Mouse (Mus musculus) gastrocnemius, adult 2 months (tissue): ENCODE measurements at regions not wholly inside any gene's neighbourhood (a gene's known extent, or its start where the extent isn't known, plus 50 kb on each side); places are given as distances from the start of the nearest gene placed in this dataset.
"Not testable (repeated sequence)": the region's sequence is repeated elsewhere in the genome, so short reads cannot be mapped to it uniquely, and the experiment has no call there.

Experiments
- DNase-seq: peaks from one replicate; pipeline ENCODE4 v3.0.0; 2022
- H3K27ac ChIP-seq: fragments of 200-600 bp; 2 replicates; pipeline ENCODE4 v1.8.1; 2022; ENCODE audit warnings: mild to moderate bottlenecking
- H3K4me3 ChIP-seq: fragments of 200-600 bp; 2 replicates; pipeline ENCODE4 v1.8.1; 2022; ENCODE audit warnings: mild to moderate bottlenecking, moderate library complexity
- CTCF ChIP-seq: fragments of 200-600 bp; IDR thresholded peaks from 2 replicates; pipeline ENCODE4 v1.8.1; 2022; ENCODE audit warnings: antibody characterized with exemption, mild to moderate bottlenecking, moderate library complexity
- intact Hi-C: fragments of 180-260 bp; cut with DNase I; formaldehyde crosslinking; loops from one replicate; pipeline ENCODE4 v1.15.1; 2025

- Histone ChIP-seq H3K4me3 (no peak overlapping the region), H3K27ac (no peak overlapping the region)
- no peak for DNase-seq
- no peak for TF ChIP-seq CTCF
- intact Hi-C loops, result no loop called here
These were observed 455.6 kb downstream of the Cbln4 start for GRCm38 (mm10) chr2:171587635-171588034.

GRCm38 (mm10) chr2:171586853-171587220 lies 456.4 kb downstream of the Cbln4 start:
- DNase-seq, result no peak
- Histone ChIP-seq H3K4me3 (no peak overlapping the region), H3K27ac (no peak overlapping the region)
- TF ChIP-seq CTCF, result no peak
- intact Hi-C loops, result no loop called here

- no peak for DNase-seq
- no peak for TF ChIP-seq CTCF
- intact Hi-C loops, result no loop called here
- Histone ChIP-seq H3K27ac (no peak overlapping the region), H3K4me3 (no peak overlapping the region)
These were observed 456.9 kb downstream of the Cbln4 start for GRCm38 (mm10) chr2:171586217-171586852.

- TF ChIP-seq CTCF, result no peak
- no peak for DNase-seq
- H3K4me3 ChIP-seq, result no peak overlapping the region
- no peak overlapping the region for H3K27ac ChIP-seq
- intact Hi-C loops, result no loop called here
These were observed 468.9 kb downstream of the Cbln4 start for GRCm38 (mm10) chr2:171574360-171574759.

- TF ChIP-seq CTCF, result no peak
- intact Hi-C loops, result no loop called here
- Histone ChIP-seq H3K4me3 (no peak overlapping the region), H3K27ac (no peak overlapping the region)
- DNase-seq, result no peak
These were observed 480.6 kb downstream of the Cbln4 start for GRCm38 (mm10) chr2:171562656-171563055.

GRCm38 (mm10) chr2:171542768-171543167 lies 500.5 kb downstream of the Cbln4 start:
- DNase-seq, intact Hi-C loops, H3K4me3 ChIP-seq, H3K27ac ChIP-seq: not testable (repeated sequence)

- no peak overlapping the region for H3K4me3 ChIP-seq
- H3K27ac ChIP-seq, result no peak overlapping the region
- DNase-seq, result no peak
- TF ChIP-seq CTCF, result no peak
- intact Hi-C loops, result no loop called here
These were observed 528.4 kb downstream of the Cbln4 start for GRCm38 (mm10) chr2:171514876-171515275.

GRCm38 (mm10) chr2:171496620-171497019 lies 546.6 kb downstream of the Cbln4 start:
- intact Hi-C loops, result no loop called here
- Histone ChIP-seq H3K27ac (no peak overlapping the region), H3K4me3 (no peak overlapping the region)
- no peak for DNase-seq
- TF ChIP-seq CTCF, result no peak

GRCm38 (mm10) chr2:171493741-171494140 lies 549.5 kb downstream of the Cbln4 start:
- TF ChIP-seq CTCF, result peak; percentile 63
- H3K27ac ChIP-seq, result no peak overlapping the region
- intact Hi-C loops, result no loop called here
- peak; percentile 50 for DNase-seq
- no peak overlapping the region for H3K4me3 ChIP-seq

GRCm38 (mm10) chr2:171487284-171487683 lies 556.0 kb downstream of the Cbln4 start:
- intact Hi-C loops, result no loop called here
- no peak for DNase-seq
- no peak for TF ChIP-seq CTCF

GRCm38 (mm10) chr2:171453241-171453640 lies 590.0 kb downstream of the Cbln4 start:
- no peak for TF ChIP-seq CTCF
- Histone ChIP-seq H3K27ac (no peak overlapping the region), H3K4me3 (no peak overlapping the region)
- no peak for DNase-seq
- intact Hi-C loops, result no loop called here

More at GRCm38 (mm10) chr2:171487284-171487683, 556.0 kb downstream of the Cbln4 start:
- Histone ChIP-seq H3K4me3 (no peak overlapping the region), H3K27ac (no peak overlapping the region)

- no peak overlapping the region for H3K27ac ChIP-seq
- TF ChIP-seq CTCF, result no peak
- intact Hi-C loops, result no loop called here
These were observed 637.2 kb downstream of the Cbln4 start for GRCm38 (mm10) chr2:171406057-171406456.

GRCm38 (mm10) chr2:171388936-171389335 lies 654.3 kb downstream of the Cbln4 start:
- no peak for TF ChIP-seq CTCF
- Histone ChIP-seq H3K4me3 (no peak overlapping the region), H3K27ac (no peak overlapping the region)
- no peak for DNase-seq
- intact Hi-C loops, result no loop called here

More at GRCm38 (mm10) chr2:171406057-171406456, 637.2 kb downstream of the Cbln4 start:
- no peak for DNase-seq
- H3K4me3 ChIP-seq, result no peak overlapping the region

GRCm38 (mm10) chr2:171373457-171373856 lies 641.9 kb downstream of the Dok5 start:
- Histone ChIP-seq H3K4me3 (no peak overlapping the region), H3K27ac (no peak overlapping the region)
- DNase-seq, result no peak
- TF ChIP-seq CTCF, result no peak
- intact Hi-C loops, result no loop called here
